Mouse (Mus musculus): ENCODE data around the gene Kif22.

Gene Kif22

GRCm38 (mm10) chr7:127031244-127031643 is 11.0 kb downstream of the Kif22 start:
- DNase-seq (ENCODE audit: low spot score), result no peak

DNA sequence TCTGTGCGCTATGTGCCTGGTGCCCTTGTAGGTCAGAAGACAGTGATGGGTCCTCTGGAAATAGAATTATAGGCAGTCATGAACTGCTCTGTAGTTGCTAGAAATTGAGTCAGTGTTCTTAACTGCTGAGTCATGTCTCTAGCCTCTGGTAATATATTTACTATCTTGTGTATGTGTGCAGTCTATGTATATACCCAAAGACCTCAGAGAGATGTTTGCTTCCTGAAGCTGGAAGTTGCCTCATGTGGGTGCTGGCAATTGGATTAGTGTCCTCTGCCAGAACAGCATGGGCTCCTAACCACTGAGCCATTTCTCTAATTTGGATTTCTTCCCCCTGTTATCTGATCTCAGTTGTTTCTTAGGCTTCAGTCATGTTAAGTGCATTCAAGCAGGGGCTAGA is 12.1 kb downstream of the Kif22 start:
- no peak for DNase-seq (ENCODE audit: low spot score)

- no peak for DNase-seq (ENCODE audit: low spot score)
Measured at GRCm38 (mm10) chr7:127027885-127028284, 14.4 kb downstream of the Kif22 start.

DNA sequence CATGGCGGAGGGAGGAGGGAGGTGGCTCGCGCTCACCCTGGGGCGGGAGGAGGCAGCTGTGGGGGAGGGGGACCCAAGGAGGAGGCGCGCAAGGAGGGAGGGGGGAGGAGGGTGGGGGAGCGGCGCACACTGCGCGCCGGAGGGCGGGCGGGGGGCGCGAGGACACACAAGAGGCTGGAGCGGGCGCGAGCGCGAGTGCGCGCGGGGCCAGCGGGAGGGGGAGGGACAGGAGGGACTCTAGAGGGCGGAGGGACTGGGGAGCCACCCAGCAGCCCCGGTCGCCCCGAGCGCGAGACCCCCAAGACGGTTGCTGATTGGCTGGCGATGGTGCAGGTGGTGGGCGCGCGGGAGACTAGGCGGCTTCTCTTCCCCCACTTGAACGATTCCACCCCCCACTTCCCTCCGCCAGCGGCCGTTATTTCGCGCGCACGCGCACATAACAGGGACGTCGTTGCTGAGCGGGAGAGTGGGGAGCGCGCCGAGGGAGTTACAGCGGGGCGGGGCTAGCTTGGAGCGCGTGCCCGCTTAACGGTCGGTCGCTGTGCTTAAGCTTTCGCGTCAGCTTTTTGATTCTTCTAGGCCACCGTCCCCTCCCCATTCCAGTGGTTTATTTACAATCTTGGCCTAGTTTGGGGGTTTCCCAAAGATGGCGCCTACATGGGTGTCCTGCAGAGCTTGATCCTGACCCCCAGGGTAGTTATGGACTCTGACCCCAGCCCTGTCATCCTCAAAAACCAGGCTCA is 15.1 kb downstream of the Kif22 start, which contains the start of gene Maz:
TSS of gene Maz (minus strand) at position 54 of the 743 bp plus-strand sequence.
- peak; percentile 99 for DNase-seq (ENCODE audit: low spot score)

GRCm38 (mm10) chr7:127026616-127026983 is 15.7 kb downstream of the Kif22 start:
- DNase-seq (ENCODE audit: low spot score), result no peak

- peak; percentile 70 for DNase-seq (ENCODE audit: low spot score)
Measured at GRCm38 (mm10) chr7:127026161-127026600, 16.1 kb downstream of the Kif22 start.

GRCm38 (mm10) chr7:127025556-127026160 is 16.6 kb downstream of the Kif22 start:
- DNase-seq (ENCODE audit: low spot score), result peak; percentile 53

GRCm38 (mm10) chr7:127024755-127025555 is 17.3 kb downstream of the Kif22 start:
- peak; percentile 84 for DNase-seq (ENCODE audit: low spot score)

- DNase-seq (ENCODE audit: low spot score), result no peak
Measured at GRCm38 (mm10) chr7:127023896-127024690, 18.2 kb downstream of the Kif22 start.

- peak; percentile 24 for DNase-seq (ENCODE audit: low spot score)
Measured at GRCm38 (mm10) chr7:127023272-127023691, 19.0 kb downstream of the Kif22 start.

DNA sequence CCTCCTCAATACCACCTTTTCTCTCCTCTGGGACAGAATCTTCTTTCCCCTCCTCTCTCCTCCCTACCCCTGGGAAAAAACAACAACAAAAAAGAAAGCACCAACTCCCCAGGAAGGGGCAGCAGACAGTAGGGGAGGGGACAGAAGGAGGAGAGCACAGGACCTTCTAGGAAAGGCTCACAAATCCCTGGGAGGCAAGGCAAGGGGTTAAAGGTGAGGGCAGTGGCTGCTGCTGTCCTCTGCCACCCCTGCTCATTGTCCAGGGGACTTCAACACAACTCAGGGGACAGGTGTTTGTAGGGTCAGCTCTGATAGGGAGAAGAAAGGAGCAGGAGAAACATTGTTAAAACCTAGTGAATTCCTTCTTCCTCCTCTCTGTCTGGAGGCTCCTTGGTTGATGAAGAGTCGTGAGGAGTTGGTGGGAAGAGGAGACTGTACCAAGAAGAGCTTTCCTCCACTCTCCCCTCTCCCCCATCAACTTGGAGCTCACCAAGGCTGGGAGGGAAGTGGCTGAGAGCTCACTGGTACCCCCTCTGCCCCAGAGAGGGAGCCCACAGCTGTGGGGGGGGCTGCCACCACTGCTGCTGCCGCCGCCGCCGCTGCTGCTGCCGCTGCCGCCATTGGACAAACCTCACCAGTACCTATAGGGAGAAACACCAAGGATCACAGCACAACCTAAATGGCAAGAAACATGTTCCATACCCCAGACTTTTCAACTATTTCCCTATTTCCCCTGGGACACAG is 19.6 kb downstream of the Kif22 start:
- no peak for DNase-seq (ENCODE audit: low spot score)

GRCm38 (mm10) chr7:127021563-127022527 is 20.4 kb downstream of the Kif22 start:
- no peak for DNase-seq (ENCODE audit: low spot score)

DNA sequence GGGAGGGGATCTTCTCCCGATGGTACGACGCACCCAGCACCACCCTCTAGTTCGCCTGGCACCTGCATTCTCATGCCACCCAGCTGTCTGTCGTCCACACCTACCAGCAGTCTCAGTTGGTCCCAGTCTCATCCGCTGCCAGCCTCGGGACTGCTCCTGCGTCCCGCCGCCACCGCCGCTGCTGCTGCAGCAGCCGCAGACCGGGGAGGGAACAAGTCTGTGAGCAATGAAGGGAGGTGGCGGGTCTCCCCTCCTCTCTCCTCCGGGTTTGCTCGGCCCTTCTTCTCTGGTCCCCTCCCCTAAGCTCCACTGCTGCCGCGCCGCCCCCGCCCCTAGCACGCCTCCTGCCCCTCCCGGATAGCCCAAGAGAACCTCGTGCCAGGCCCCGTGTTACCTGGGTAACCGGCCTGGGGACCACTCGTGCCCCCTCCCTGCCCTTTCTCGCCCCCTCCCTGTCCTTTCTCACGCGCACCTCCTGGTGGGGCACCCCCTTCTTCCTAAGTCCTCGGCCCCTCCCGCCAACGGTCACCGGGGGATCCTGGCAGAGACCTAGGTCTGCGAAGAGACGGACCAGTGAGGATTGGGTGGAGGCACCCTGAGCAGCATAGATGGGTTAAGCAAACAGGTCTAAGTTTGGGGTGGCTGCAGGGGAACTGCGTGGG is 21.2 kb downstream of the Kif22 start, which contains the start of the genes Gm42742 and Prrt2:
TSS of gene Gm42742 (minus strand) at position 197 of the 662 bp plus-strand sequence.
TSS of gene Prrt2 (minus strand) at position 311 of the 662 bp plus-strand sequence.
- peak; percentile 65 for DNase-seq (ENCODE audit: low spot score)

- peak; percentile 38 for DNase-seq (ENCODE audit: low spot score)
Measured at GRCm38 (mm10) chr7:127020491-127020890, 21.8 kb downstream of the Kif22 start.

GRCm38 (mm10) chr7:127020031-127020430 is 22.2 kb downstream of the Kif22 start:
- DNase-seq (ENCODE audit: low spot score), result no peak

- no peak for DNase-seq (ENCODE audit: low spot score)
Measured at GRCm38 (mm10) chr7:127019306-127019960, 22.8 kb downstream of the Kif22 start.

GRCm38 (mm10) chr7:127018416-127019305 is 23.6 kb downstream of the Kif22 start:
- DNase-seq (ENCODE audit: low spot score), result no peak

DNA sequence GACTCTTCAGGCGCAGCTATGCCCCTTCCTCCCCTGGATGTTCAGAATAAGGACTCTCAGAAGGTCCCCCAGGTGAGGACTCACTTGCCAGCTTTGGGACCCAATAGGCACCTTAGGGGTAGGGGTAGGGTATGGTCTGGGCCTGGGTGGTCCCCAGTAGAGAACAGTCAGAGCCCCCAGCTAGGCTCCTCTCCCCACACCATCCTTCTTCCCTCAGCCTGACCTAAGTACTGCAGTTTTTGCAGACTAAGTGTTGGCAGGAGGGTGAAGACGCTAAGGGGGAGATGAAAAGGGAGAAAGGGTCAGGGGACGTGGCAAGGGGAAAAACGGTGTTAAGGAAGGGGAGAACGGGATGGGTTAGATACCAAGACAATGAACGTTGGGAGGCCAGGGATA is 24.3 kb downstream of the Kif22 start:
- no peak for DNase-seq (ENCODE audit: low spot score)

Data from layer of hippocampus, adult 11-12 months (tissue).